Mouse (Mus musculus): ENCODE measurements around the gene Sema4a.

Gene Sema4a

DNA sequence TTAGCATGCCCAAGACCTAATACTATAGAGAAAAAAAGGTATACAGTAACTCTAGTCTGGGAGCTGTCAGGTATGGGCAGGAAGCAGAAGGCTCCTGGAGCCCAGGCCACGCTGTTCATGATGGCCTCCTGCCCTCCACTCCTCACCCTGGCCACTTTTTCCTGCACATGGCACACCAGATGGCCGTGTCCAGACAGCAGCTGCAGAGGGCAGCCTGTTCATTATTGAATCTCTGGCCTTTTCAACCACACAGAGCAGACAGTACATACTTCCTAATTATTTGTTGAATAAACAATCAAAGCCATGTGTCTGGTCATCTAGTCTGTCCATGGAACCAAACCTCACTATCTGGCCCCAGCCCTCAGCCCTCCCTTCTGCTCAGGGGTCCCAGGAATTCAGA, 62.3 kb downstream of the Sema4a start:
- in situ Hi-C loops (cut with MboI; ENCODE audit: low sequenced_read_pairs): no loop called here

DNA sequence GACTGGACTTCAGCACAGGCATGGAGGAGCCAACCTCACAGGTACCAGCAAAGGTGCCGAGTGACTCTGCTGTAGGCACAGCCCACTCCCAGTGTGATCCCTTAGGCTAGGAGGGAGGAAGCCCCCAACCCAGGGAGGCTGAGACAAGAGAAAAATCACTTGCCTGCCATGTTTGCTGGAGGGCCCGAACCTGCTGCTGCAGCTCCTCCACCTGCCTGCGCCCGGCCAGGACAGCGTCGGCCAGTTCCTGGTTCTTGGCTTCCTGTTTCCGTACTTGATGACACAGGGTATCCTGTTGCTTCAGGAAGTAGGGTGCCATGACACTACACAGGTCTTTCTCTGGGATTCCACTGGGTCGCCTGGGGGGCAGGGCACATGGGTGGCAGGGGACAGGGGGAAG, 65.2 kb downstream of the Sema4a start:
- in situ Hi-C loops (cut with MboI; ENCODE audit: low sequenced_read_pairs): no loop called here

DNA sequence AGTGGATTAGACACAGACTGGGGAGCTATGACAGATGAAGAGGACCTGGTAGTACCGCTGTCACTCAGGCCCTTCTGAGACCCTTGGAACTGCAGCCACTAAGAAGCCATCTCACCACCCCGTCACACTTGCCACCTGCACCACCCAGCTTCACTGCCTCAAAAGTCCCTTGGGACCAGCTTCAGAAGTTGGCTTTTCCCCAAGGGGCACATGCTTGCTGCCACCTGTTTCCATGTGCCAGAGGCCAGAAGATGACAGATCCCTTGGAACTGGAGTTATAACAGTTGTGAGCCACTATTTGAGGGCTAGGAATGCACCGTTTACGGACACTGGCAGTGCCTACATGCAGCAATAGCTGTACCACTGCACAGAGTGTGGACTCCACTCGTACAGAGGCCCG, 65.7 kb downstream of the Sema4a start:
- in situ Hi-C loops (cut with MboI; ENCODE audit: low sequenced_read_pairs): no loop called here

GRCm38 (mm10) chr3:88393776-88394375, 67.1 kb downstream of the Sema4a start:
- in situ Hi-C loops (cut with MboI; ENCODE audit: low sequenced_read_pairs): no loop called here
